Mouse (Mus musculus) layer of hippocampus, adult 2 months (tissue): ENCODE results near the gene Nlgn2. TPM values are rescaled to one million over a fixed set of nuclear protein-coding genes. Genes with fewer than 3 reads are reported as not detected.
A peak's percentile ranks its signal among the peaks of the same experiment; 100 is the strongest.

Experiments
- DNase-seq, 2 experiments: peaks; one replicate each; pipeline ENCODE4 v3.0.0; 2022; ENCODE audit warnings: low spot score in 2 of 2
- H3K27ac ChIP-seq: fragments of 200-600 bp; 2 replicates; pipeline ENCODE4 v1.8.1; 2022
- H3K4me3 ChIP-seq: fragments of 200-600 bp; 2 replicates; pipeline ENCODE4 v1.8.1; 2022; ENCODE audit warnings: mild to moderate bottlenecking
- CTCF ChIP-seq: fragments of 200-600 bp; conservative IDR thresholded peaks from 2 replicates; pipeline ENCODE4 v1.8.1; 2022; ENCODE audit warnings: antibody characterized with exemption, mild to moderate bottlenecking, moderate library complexity
- total RNA-seq, 2 experiments: library from RNA; stranded (reverse); gene quantifications; 2 replicates each; pipeline ENCODE4 v1.2.3; 2021

The Nlgn2 gene
- total RNA-seq, 2 experiments from 2014 or later, result 197 to 201 TPM

- Histone ChIP-seq H3K27ac (no peak within 1 kb of the TSS), H3K4me3 (no peak within 1 kb of the TSS; the same call in 1 of the 2 replicates)
- no peak for TF ChIP-seq CTCF
- no peak for DNase-seq
These were observed 32.3 kb downstream of the Nlgn2 start, which contains the start of gene Tmem102 for GRCm38 (mm10) chr11:69804972-69805909. Gene Tmem102 (minus strand): TSS chr11:69805624.

DNA sequence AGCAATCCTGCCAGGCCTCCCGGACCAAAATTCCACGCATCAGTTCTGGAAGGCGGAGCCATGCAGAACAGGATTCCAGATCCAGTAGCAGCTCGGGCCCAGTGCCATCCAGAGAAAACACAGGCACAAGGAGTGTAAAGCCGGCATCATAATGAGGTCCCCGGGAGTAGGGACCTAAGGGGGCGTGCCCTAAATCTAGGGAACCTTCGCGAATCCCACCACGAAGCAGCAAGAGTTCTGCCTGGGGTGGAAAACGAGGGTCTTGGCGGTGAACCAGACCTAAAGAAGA, 33.0 kb downstream of the Nlgn2 start:
- Histone ChIP-seq H3K27ac (no peak overlapping the region), H3K4me3 (no peak overlapping the region; the same call in 1 of the 2 replicates)
- DNase-seq, result no peak
- no peak for TF ChIP-seq CTCF

- Histone ChIP-seq H3K27ac (peak overlapping the region; percentile 82), H3K4me3 (peak overlapping the region; percentile 63)
- TF ChIP-seq CTCF, result peak; percentile 85
- peak; percentile 59 to 64 for DNase-seq
These were observed 33.6 kb downstream of the Nlgn2 start for GRCm38 (mm10) chr11:69803786-69804651.

DNA sequence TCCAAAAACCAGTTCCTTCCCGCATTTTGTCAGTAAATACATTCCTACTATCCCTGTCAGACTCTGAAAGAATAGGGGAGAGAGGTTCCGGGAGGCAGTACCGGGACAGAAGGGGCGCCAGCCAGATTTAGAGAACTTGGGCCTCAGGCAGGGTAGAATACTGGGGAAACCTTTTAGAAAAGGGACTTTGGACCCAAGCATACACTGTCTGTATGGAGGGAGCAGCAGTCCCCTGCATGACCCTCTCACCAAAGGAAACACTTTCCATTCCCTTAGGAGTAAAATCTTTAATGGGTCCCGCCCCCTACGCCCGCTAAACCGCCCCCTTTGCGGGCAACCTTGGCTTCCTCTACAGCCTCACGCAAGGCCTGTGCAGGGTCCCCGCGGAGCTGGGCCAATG, 34.3 kb downstream of the Nlgn2 start:
- no peak for DNase-seq
- Histone ChIP-seq H3K27ac (peak overlapping the region; percentile 82), H3K4me3 (peak overlapping the region; percentile 63)
- TF ChIP-seq CTCF, result no peak

DNA sequence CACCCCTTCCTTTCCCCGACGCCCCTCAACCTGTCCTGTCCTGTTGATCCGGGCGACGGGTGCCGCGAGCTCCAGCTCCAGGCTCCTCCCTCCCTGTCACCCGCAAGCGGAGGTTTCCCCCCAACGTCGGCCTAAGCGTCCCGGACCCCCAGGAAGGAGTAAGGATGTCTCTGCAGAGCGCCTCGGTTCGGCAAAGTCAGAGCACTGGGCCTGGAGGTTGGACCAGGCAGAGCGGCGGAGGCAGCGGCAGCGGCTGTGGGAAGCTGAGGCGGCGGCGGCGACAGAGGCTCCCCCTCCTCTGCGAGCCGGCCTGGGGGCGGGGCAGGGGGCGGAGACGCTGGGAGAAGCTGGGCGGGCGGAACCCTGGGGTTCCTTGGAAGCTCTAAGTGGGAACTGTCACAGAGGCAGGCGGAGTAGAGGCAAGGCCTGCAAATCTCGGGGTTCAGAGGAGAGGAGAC, 34.9 kb downstream of the Nlgn2 start:
- DNase-seq, result peak; percentile 80 to 83
- Histone ChIP-seq H3K27ac (peak overlapping the region; percentile 82), H3K4me3 (peak overlapping the region; percentile 63)
- no peak for TF ChIP-seq CTCF

GRCm38 (mm10) chr11:69801379-69801977, 36.1 kb downstream of the Nlgn2 start, which contains the start of gene Fgf11:
Gene Fgf11 (minus strand): TSS chr11:69801857.
- Histone ChIP-seq H3K4me3 (peak within 1 kb of the TSS; percentile 63), H3K27ac (peak within 1 kb of the TSS; percentile 82)
- TF ChIP-seq CTCF, result no peak
- DNase-seq, result no peak

DNA sequence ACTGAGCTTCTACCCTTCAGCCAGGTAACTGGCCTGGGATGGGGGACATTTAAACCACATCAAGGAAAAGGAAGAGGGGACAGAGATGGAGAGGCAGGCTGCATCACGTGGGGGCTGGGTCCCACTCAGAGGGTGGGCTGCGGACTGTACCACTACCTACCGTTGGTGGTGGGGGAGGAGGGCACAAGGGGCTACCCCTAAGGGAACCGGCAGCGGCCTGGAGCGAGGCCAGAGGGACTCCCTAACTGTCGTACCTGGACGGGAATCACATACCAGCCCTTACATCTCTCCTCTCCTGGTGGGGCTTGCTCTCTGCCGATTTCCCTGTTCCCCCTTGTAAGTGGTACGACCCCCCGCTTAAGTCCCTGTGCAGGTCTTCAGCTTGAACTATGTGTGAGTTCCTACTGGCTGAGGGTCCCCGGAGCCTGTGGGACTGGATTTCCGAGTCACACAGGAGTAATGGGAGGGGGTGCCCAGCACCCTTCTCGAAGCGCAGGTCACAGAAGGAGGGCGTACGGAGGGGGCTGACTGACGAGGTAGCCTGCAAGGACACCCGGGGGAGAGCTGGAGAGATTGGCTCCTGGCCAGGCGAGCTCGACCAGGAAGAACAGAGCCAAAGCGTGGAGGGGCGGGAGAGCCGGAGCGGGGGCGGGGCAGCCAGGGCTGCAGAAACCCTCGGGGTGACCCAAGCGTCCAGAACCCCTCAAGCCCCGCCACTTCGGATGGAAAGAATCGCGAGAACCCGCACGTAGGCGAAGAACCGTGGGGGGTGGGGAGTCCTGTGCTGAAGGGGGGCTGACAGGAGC, 37.0 kb downstream of the Nlgn2 start:
- no peak for DNase-seq
- no peak for TF ChIP-seq CTCF
- peak overlapping the region; percentile 82 for H3K27ac ChIP-seq
- H3K4me3 ChIP-seq, result peak overlapping the region; percentile 63

DNA sequence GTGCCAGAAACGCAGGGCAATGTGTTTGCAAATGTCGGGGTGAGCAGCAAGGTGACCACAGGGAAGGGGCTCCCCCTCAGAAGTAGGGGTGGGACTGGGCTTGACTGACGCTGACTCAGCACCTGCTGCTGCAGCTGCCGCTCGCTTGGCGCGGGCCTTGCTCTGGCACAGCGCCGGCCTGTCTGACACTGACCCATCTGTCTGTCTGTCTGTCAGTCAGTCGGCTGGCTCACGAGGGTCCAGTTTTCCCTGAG, 37.5 kb downstream of the Nlgn2 start:
- no peak for DNase-seq
- Histone ChIP-seq H3K4me3 (peak overlapping the region; percentile 63), H3K27ac (peak overlapping the region; percentile 82)
- no peak for TF ChIP-seq CTCF

- H3K27ac ChIP-seq, result peak overlapping the region; percentile 82; the same call in 1 of the 2 replicates
- peak; percentile 13; the same call in 1 of the 2 replicates for TF ChIP-seq CTCF
- H3K4me3 ChIP-seq, result peak overlapping the region; percentile 63; the same call in 1 of the 2 replicates
- no peak for DNase-seq
These were observed 38.0 kb downstream of the Nlgn2 start for GRCm38 (mm10) chr11:69799394-69800137.

DNA sequence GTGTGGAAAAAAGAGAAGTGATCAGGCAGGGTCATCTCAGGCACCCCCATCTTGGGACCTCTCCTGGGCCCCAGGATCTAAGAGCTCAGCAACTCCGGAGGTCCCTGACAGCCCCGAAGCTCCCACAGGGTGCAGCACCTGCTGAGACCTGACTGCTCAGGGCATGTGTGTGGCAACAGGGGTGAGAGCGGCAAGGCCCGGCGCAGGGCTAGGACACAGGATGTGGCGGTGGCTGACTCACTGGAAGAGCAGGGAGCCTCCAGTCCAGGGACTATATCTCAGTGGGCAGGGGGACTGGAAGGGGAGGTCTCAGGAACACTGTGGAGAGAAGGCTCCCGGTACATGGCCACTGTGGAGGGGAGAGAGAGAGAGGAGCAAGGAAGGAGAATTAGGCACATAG, 39.7 kb downstream of the Nlgn2 start:
- no peak for DNase-seq
- no peak for TF ChIP-seq CTCF
- H3K4me3 ChIP-seq, result no peak overlapping the region
- no peak overlapping the region for H3K27ac ChIP-seq

DNA sequence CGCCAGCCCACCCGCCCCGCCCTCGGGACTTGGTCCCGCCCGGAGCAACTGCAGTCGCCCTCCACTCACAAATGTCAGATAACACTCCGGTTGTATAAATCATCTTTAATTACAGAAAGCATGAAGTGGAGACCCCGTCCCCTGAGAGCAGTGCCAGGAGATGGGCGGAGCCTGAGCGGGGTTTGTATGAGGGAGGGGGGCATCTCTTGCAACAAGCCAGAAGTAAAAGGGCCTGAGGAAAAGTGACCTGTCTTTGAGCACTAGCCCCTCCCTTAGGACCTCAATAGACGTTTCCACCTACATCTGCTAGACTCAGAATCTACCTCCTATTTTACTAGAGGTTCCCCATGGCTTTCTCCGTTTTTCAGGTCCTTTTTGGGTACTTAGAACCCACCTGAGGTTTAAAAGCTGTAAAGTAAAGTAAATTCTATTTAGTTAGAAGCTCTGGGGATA, 41.6 kb downstream of the Nlgn2 start:
- no peak for TF ChIP-seq CTCF

More for the DNA sequence above, 41.6 kb downstream of the Nlgn2 start:
- Histone ChIP-seq H3K4me3 (peak overlapping the region; percentile 63), H3K27ac (peak overlapping the region; percentile 77; the same call in 1 of the 2 replicates)
- DNase-seq, result no peak
